Mouse (Mus musculus) sigmoid colon, adult 10 weeks (tissue): ENCODE measurements around the gene Iqcm. TPM values are rescaled to one million over a fixed set of nuclear protein-coding genes. Genes with fewer than 3 reads are reported as not detected.

Experiments used
- polyA plus RNA-seq: library from polyadenylated mRNA; stranded (reverse); fragments of 350-450 nt; fragmentation: Illumina TruSeq; extraction: RNeasy Lipid Tissue Mini Kit (QIAGEN cat#74804); gene quantifications from one replicate; pipeline ENCODE4 v1.2.3, GENCODE M21; 2014; ENCODE audit warnings: low read depth, low replicate concordance

Gene Iqcm
- not detected for polyA plus RNA-seq

GRCm38 (mm10) chr8:75448394-75448793 is at the start of gene Iqcm:
Gene Iqcm, plus strand, starts transcription at chr8:75448694.

GRCm38 (mm10) chr8:75406489-75406888 is 42.0 kb upstream of the Iqcm start, which contains the start of gene Gm10358:
Gene Gm10358, minus strand, starts transcription at chr8:75406589.

Other genes with a start within 250 kb of the Iqcm start
- 2.5 TPM for gene Rasd2, start 234.8 kb upstream of the Iqcm start, polyA plus RNA-seq
- gene Gm10358, start 42.1 kb upstream of the Iqcm start, polyA plus RNA-seq, result not detected